Mouse (Mus musculus) C2C12 (cell line): ENCODE data around the gene Baiap2l2.

Experiments
- CEBPB ChIP-seq: IDR thresholded peaks from one replicate; pipeline ENCODE4 v1.6.1; 2011; ENCODE audit warnings: low read depth, mild to moderate bottlenecking, control low read depth, moderate library complexity
- CTCF ChIP-seq: IDR thresholded peaks from one replicate; pipeline ENCODE4 v1.5.1; 2011; ENCODE audit not compliant: control insufficient read depth, insufficient read depth, insufficient read length
- FOSL1 ChIP-seq: IDR thresholded peaks from one replicate; pipeline ENCODE4 v1.8.0; 2011; ENCODE audit warnings: mild to moderate bottlenecking, low read length; ENCODE audit not compliant: poor library complexity, insufficient read depth, severe bottlenecking
- MAX ChIP-seq: IDR thresholded peaks from one replicate; pipeline ENCODE4 v1.6.1; 2011; ENCODE audit warnings: mild to moderate bottlenecking, control low read depth
- MYOD1 ChIP-seq: IDR thresholded peaks from one replicate; pipeline ENCODE4 v1.6.1; 2011; ENCODE audit warnings: low read depth; ENCODE audit not compliant: control insufficient read depth, insufficient read length
- MYOG ChIP-seq: IDR thresholded peaks from one replicate; pipeline ENCODE4 v1.6.1; 2011; ENCODE audit not compliant: control insufficient read depth, insufficient read length; ENCODE audit errors: extremely low read depth
- USF1 ChIP-seq: IDR thresholded peaks from one replicate; pipeline ENCODE4 v1.6.1; 2011; ENCODE audit warnings: low read depth, mild to moderate bottlenecking, control low read depth, moderate library complexity

GRCm38 (mm10) chr15:79238036-79238435 lies 47.3 kb downstream of the Baiap2l2 start:
- TF ChIP-seq CTCF (no peak), MAX (no peak), MYOG (no peak), CEBPB (no peak), USF1 (no peak), FOSL1 (no peak), MYOD1 (no peak)
